Mouse (Mus musculus) CH12.LX (cell line): ENCODE results near the gene Bsg. TPM values are rescaled to one million over a fixed set of nuclear protein-coding genes. Genes with fewer than 3 reads are reported as not detected.

Source experiments
- DNase-seq: peaks from one replicate; pipeline ENCODE4 v3.0.0-alpha.2; 2013; ENCODE audit errors: extremely low read depth
- H3K27ac ChIP-seq: 2 replicates; pipeline ENCODE4 v1.5.1; 2012; ENCODE audit warnings: low read depth, mild to moderate bottlenecking, control low read depth, moderate library complexity; ENCODE audit not compliant: insufficient read depth
- H3K27me3 ChIP-seq: replicated peaks from 2 replicates; pipeline ENCODE3; 2012; ENCODE audit warnings: inconsistent platforms
- H3K36me3 ChIP-seq, 2 experiments: replicated peaks in 1 of 2; 2 replicates each; pipeline versions ENCODE3 to v1.6.1; 2012; ENCODE audit warnings: inconsistent platforms in 1 of 2, low read length in 1 of 2, mild to moderate bottlenecking in 1 of 2, mixed read lengths in 1 of 2, moderate library complexity in 1 of 2; ENCODE audit not compliant: control insufficient read depth in 1 of 2, insufficient read depth in 1 of 2
- H3K4me1 ChIP-seq, 2 experiments: 2 replicates each; pipeline ENCODE4 v1.6.1; 2012; ENCODE audit warnings: inconsistent platforms in 1 of 2, moderate library complexity in 1 of 2; ENCODE audit not compliant: insufficient read depth in 2 of 2, control insufficient read depth in 1 of 2
- H3K4me2 ChIP-seq: 2 replicates; pipeline ENCODE4 v1.6.1; 2012; ENCODE audit warnings: low read depth, mild to moderate bottlenecking, control low read depth; ENCODE audit not compliant: poor library complexity, insufficient read depth, severe bottlenecking
- H3K4me3 ChIP-seq, 3 experiments: fragments of 150-350 bp in 1 of 3; sonication (generic) in 1 of 3; replicated peaks in 1 of 3; 2 replicates each; pipeline versions ENCODE3 to v1.5.1; 2011 to 2012; ENCODE audit warnings: low read depth in 2 of 3, low read length in 2 of 3, mild to moderate bottlenecking in 2 of 3, moderate library complexity in 2 of 3, control low read depth in 1 of 3, improper control_type of control experiment in 1 of 3, inconsistent platforms in 1 of 3, mixed read lengths in 1 of 3; ENCODE audit not compliant: poor library complexity in 1 of 3
- H3K79me2 ChIP-seq: replicated peaks from 2 replicates; pipeline ENCODE4 v1.6.1; 2012; ENCODE audit warnings: mild to moderate bottlenecking, moderate library complexity; ENCODE audit not compliant: control insufficient read depth, poor library complexity, insufficient read depth, severe bottlenecking; ENCODE audit errors: extremely low read depth
- H3K9ac ChIP-seq: 2 replicates; pipeline ENCODE4 v1.6.1; 2012; ENCODE audit warnings: low read depth, mild to moderate bottlenecking, control low read depth, moderate library complexity; ENCODE audit not compliant: insufficient read depth
- H3K9me3 ChIP-seq: replicated peaks from 2 replicates; pipeline ENCODE3; 2012; ENCODE audit warnings: low read length, inconsistent platforms, mixed read lengths
- CHD1 ChIP-seq: IDR thresholded peaks from 2 replicates; pipeline ENCODE4 v1.6.1; 2012; ENCODE audit warnings: low read depth, low read length, improper control_type of control experiment, inconsistent platforms
- CHD2 ChIP-seq: IDR thresholded peaks from 2 replicates; pipeline ENCODE4 v1.6.1; 2011; ENCODE audit warnings: low read length, improper control_type of control experiment
- CTCF ChIP-seq, 2 experiments: IDR thresholded peaks in 1 of 2; conservative IDR thresholded peaks in 1 of 2; 2 replicates each; pipeline ENCODE4 v1.5.1; 2011 to 2012; ENCODE audit warnings: low read depth in 2 of 2, low read length in 2 of 2, improper control_type of control experiment in 1 of 2, inconsistent platforms in 1 of 2, mild to moderate bottlenecking in 1 of 2, moderate library complexity in 1 of 2
- E2F4 ChIP-seq: IDR thresholded peaks from 2 replicates; pipeline ENCODE4 v1.6.1; 2011; ENCODE audit warnings: low read depth, low read length, improper control_type of control experiment; ENCODE audit not compliant: insufficient replicate concordance
- ELF1 ChIP-seq: IDR thresholded peaks from 2 replicates; pipeline ENCODE4 v1.6.1; 2014; ENCODE audit warnings: low read depth, mild to moderate bottlenecking, inconsistent platforms, low read length, improper control_type of control experiment
- ETS1 ChIP-seq: conservative IDR thresholded peaks from 2 replicates; pipeline ENCODE4 v1.6.1; 2012; ENCODE audit warnings: low read depth, mild to moderate bottlenecking, inconsistent platforms, low read length, improper control_type of control experiment, moderate library complexity
- IRF4 ChIP-seq: IDR thresholded peaks from 2 replicates; pipeline ENCODE4 v1.6.1; 2014; ENCODE audit warnings: low read depth, mild to moderate bottlenecking, inconsistent platforms, low read length, improper control_type of control experiment
- JUN ChIP-seq: IDR thresholded peaks from 2 replicates; pipeline ENCODE4 v1.6.1; 2011; ENCODE audit warnings: low read depth, mild to moderate bottlenecking, low read length, improper control_type of control experiment, moderate library complexity; ENCODE audit not compliant: insufficient read depth
- MAFK ChIP-seq: IDR thresholded peaks from 2 replicates; pipeline ENCODE4 v1.6.1; 2011; ENCODE audit warnings: low read length, improper control_type of control experiment; ENCODE audit not compliant: insufficient replicate concordance
- MAX ChIP-seq: IDR thresholded peaks from 2 replicates; pipeline ENCODE4 v1.6.1; 2011; ENCODE audit warnings: low read length, improper control_type of control experiment
- MXI1 ChIP-seq: IDR thresholded peaks from 2 replicates; pipeline ENCODE4 v1.6.1; 2011; ENCODE audit warnings: mild to moderate bottlenecking, low read depth, low read length, improper control_type of control experiment
- NRF1 ChIP-seq: IDR thresholded peaks from 2 replicates; pipeline ENCODE4 v1.6.1; 2014; ENCODE audit warnings: low read depth, mild to moderate bottlenecking, inconsistent platforms, low read length, improper control_type of control experiment, moderate library complexity
- PAX5 ChIP-seq: IDR thresholded peaks from 2 replicates; pipeline ENCODE4 v1.6.1; 2012; ENCODE audit warnings: low read length, inconsistent platforms, mixed read lengths
- SIN3A ChIP-seq: IDR thresholded peaks from 2 replicates; pipeline ENCODE4 v1.6.1; 2012; ENCODE audit warnings: low read length, improper control_type of control experiment, inconsistent platforms
- SMC3 ChIP-seq: IDR thresholded peaks from 2 replicates; pipeline ENCODE4 v1.6.1; 2011; ENCODE audit warnings: low read depth, low read length, improper control_type of control experiment
- TCF12 ChIP-seq: IDR thresholded peaks from 2 replicates; pipeline ENCODE4 v1.6.1; 2014; ENCODE audit warnings: low read depth, mild to moderate bottlenecking, inconsistent platforms, low read length, improper control_type of control experiment
- UBTF ChIP-seq: IDR thresholded peaks from 2 replicates; pipeline ENCODE4 v1.6.1; 2012; ENCODE audit warnings: low read depth, mild to moderate bottlenecking, inconsistent platforms, low read length, improper control_type of control experiment, moderate library complexity
- dilution Hi-C: fragments of 300-500 bp; cut with MboI; formaldehyde crosslinking; loops from 2 replicates; pipeline ENCODE4 v1.14.3; 2020; ENCODE audit warnings: low sequenced_read_pairs; ENCODE audit not compliant: extremely low pct_unique_long_range_greater_than_20kb, extremely low pct_ligation_motif_present
- in situ Hi-C: fragments of 300-500 bp; cut with MboI; formaldehyde crosslinking; loops from 3 replicates; pipeline ENCODE4 v1.14.3; 2019; ENCODE audit warnings: low sequenced_read_pairs, low pct_ligation_motif_present, low pct_unique_long_range_greater_than_20kb, mixed read lengths
- polyA plus RNA-seq: library from polyadenylated mRNA; unstranded; fragments of >175 nt; gene quantifications from 2 replicates; pipeline ENCODE4 v1.2.1, GENCODE M21; 2012; ENCODE audit warnings: low read depth; ENCODE audit not compliant: insufficient read length
- total RNA-seq, 2 experiments: library from RNA; depleted of rRNA; stranded (reverse); fragments of 300-350 nt in 1 of 2; fragments of >200 nt in 1 of 2; gene quantifications; 2 replicates each; pipeline ENCODE4 v1.2.3; 2012 to 2014

Gene Bsg
- total and polyA plus RNA-seq, 3 experiments = 360 to 710 (median 421) TPM

- dilution Hi-C loops = no loop called here
These were observed 31.1 kb downstream of the Bsg start for GRCm38 (mm10) chr10:79735361-79735760.

GRCm38 (mm10) chr10:79736706-79737105 is 32.4 kb downstream of the Bsg start:
- in situ Hi-C loops = no loop called here

More at GRCm38 (mm10) chr10:79735361-79735760, 31.1 kb downstream of the Bsg start:
- H3K27me3 ChIP-seq = no peaks in the 10 kb centered on the region
- in situ Hi-C loops = no loop called here
- H3K4me3 ChIP-seq = no peak overlapping the region
- H3K27ac ChIP-seq = no peak overlapping the region
- TF ChIP-seq ETS1 = no peak
- no peak for TF ChIP-seq SMC3
- no peak for TF ChIP-seq NRF1
- no peak for TF ChIP-seq CHD1
- TF ChIP-seq CHD2 = no peak
- no peak for TF ChIP-seq TCF12
- no peak for TF ChIP-seq JUN
- TF ChIP-seq UBTF = no peak
- TF ChIP-seq CTCF (conservative IDR thresholded peaks at IDR 0.05 in 1 of 2, IDR thresholded peaks at IDR 0.05 in 1 of 2; ENCODE audit: low read depth in 2 of 2, low read length in 2 of 2) = no peak
- TF ChIP-seq MAX = no peak
- no peak for TF ChIP-seq MAFK
- TF ChIP-seq ELF1 = no peak
- no peak for TF ChIP-seq SIN3A
- TF ChIP-seq PAX5 = no peak
- TF ChIP-seq E2F4 = no peak
- no peak for TF ChIP-seq MXI1
- H3K36me3 ChIP-seq = peaks cover 72 to 83% of the 10 kb centered on the region in 2 experiments
- no peak overlapping the region for H3K9ac ChIP-seq
- peaks cover 35% of the 10 kb centered on the region for H3K9me3 ChIP-seq
- no peaks in the 10 kb centered on the region for H3K4me1 ChIP-seq
- H3K4me2 ChIP-seq = no peak overlapping the region
- DNase-seq = no peak
- H3K79me2 ChIP-seq = no peaks in the 10 kb centered on the region

More at GRCm38 (mm10) chr10:79736706-79737105, 32.4 kb downstream of the Bsg start:
- TF ChIP-seq ELF1 (no peak), IRF4 (no peak)
- dilution Hi-C loops = no loop called here
- no peak overlapping the region for H3K4me3 ChIP-seq
- H3K27me3 ChIP-seq = no peaks in the 10 kb centered on the region
- no peak overlapping the region for H3K4me2 ChIP-seq
- no peak for DNase-seq
- no peak overlapping the region for H3K9ac ChIP-seq
- H3K9me3 ChIP-seq = peaks cover 35% of the 10 kb centered on the region
- no peaks in the 10 kb centered on the region for H3K4me1 ChIP-seq
- no peak overlapping the region for H3K27ac ChIP-seq
- no peaks in the 10 kb centered on the region for H3K79me2 ChIP-seq
- H3K36me3 ChIP-seq = peaks cover 85 to 95% of the 10 kb centered on the region in 2 experiments
